Mouse (Mus musculus) liver, embryonic 18 days (tissue): ENCODE data around the gene Ubl3. TPM values are rescaled to one million over a fixed set of nuclear protein-coding genes. Genes with fewer than 3 reads are reported as not detected.

Experiments
- polyA plus RNA-seq: library from polyadenylated mRNA; depleted of rRNA; stranded (reverse); fragments of >200 nt; gene quantifications from 2 replicates; pipeline ENCODE4 v1.2.3, GENCODE M21; 2012; rRNA removed

Gene Ubl3
- 15.5 and 15.8 TPM in 2 replicates for polyA plus RNA-seq

GRCm38 (mm10) chr5:148552187-148553071 is at the start of gene Ubl3:
Ubl3 (minus strand) TSS chr5:148552789.

Other genes starting within 250 kb of the Ubl3 start
- 2.0 and 2.2 TPM in 2 replicates for gene Slc7a1, start 152.9 kb downstream of the Ubl3 start, polyA plus RNA-seq